Mouse (Mus musculus) heart, adult 2 months (tissue): ENCODE measurements around the gene Fshb.

Source experiments
- CTCF ChIP-seq: fragments of 200-600 bp; IDR thresholded peaks from 2 replicates; pipeline ENCODE4 v1.8.1; 2022; ENCODE audit warnings: antibody characterized with exemption, mild to moderate bottlenecking, moderate library complexity
- EP300 ChIP-seq: fragments of 200-500 bp; IDR thresholded peaks from 2 replicates; pipeline ENCODE4 v1.6.1; 2011; ENCODE audit warnings: low read depth, low read length, control low read depth; ENCODE audit not compliant: insufficient read depth
- POLR2A ChIP-seq: fragments of 200-500 bp; IDR thresholded peaks from 2 replicates; pipeline ENCODE4 v1.6.1; 2011; ENCODE audit warnings: mild to moderate bottlenecking, low read depth, low read length, control low read depth; ENCODE audit not compliant: insufficient read depth

DNA sequence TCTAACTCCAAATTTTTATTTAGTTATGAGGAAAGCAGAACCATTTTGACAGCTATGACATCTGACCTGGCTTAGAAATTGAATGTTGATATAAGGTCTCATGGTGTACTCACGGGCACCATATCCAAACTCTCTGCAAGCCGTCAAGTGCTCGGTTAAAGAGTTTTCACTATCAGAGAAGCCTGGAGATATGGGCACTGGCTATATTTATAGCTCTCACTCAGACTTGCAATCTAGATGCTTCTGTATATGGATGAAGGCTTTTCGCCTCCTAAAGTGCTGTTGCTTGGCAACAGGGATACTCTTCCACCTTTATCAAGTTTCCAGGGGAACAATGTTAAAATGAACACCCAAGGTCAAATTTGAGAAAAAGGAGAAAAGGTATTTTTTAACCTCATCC lies 47.1 kb downstream of the Fshb start:
- no peak for TF ChIP-seq CTCF
- TF ChIP-seq POLR2A, result no peak
- no peak for TF ChIP-seq EP300
